Mouse (Mus musculus) neural tube, embryonic 15.5 days (tissue): ENCODE measurements at regions not wholly inside any gene's neighbourhood (a gene's known extent, or its start where the extent isn't known, plus 50 kb on each side); places are given as distances from the start of the nearest gene placed in this dataset.

Experiments used
- ATAC-seq: fragments of 200-750 bp; cut with Nextera tagmentation; 2 replicates; pipeline ENCODE4 v1.8.0; 2017; ENCODE audit warnings: mild to moderate bottlenecking, moderate TSS enrichment, moderate library complexity; ENCODE audit not compliant: low FRiP score
- H3K27ac ChIP-seq: fragments of 300-500 bp; sonication (generic); replicated peaks from 2 replicates; pipeline ENCODE4 v1.5.1; 2015; ENCODE audit warnings: mild to moderate bottlenecking, inconsistent platforms
- H3K27me3 ChIP-seq: fragments of 300-500 bp; sonication (generic); replicated peaks from 2 replicates; pipeline ENCODE4 v1.6.1; 2015; ENCODE audit warnings: inconsistent platforms
- H3K36me3 ChIP-seq: fragments of 300-500 bp; sonication (generic); 2 replicates; pipeline ENCODE4 v1.6.1; 2015; ENCODE audit warnings: inconsistent platforms
- H3K4me1 ChIP-seq: fragments of 300-500 bp; sonication (generic); 2 replicates; pipeline ENCODE4 v1.6.1; 2015; ENCODE audit warnings: inconsistent platforms
- H3K4me2 ChIP-seq: fragments of 300-500 bp; sonication (generic); 2 replicates; pipeline ENCODE4 v1.6.1; 2015; ENCODE audit warnings: inconsistent platforms, mild to moderate bottlenecking, moderate library complexity
- H3K4me3 ChIP-seq: fragments of 300-500 bp; sonication (generic); replicated peaks from 2 replicates; pipeline ENCODE4 v1.5.1; 2015; ENCODE audit warnings: mild to moderate bottlenecking, inconsistent platforms
- H3K9ac ChIP-seq: fragments of 300-500 bp; sonication (generic); replicated peaks from 2 replicates; pipeline ENCODE4 v1.6.1; 2015; ENCODE audit warnings: mild to moderate bottlenecking, inconsistent platforms
- H3K9me3 ChIP-seq: fragments of 300-500 bp; sonication (generic); replicated peaks from 2 replicates; pipeline ENCODE4 v1.6.1; 2016; ENCODE audit warnings: inconsistent platforms
- WGBS: fragments of 180-500 bp; shearing (Covaris S2); methylation state at CpG from one replicate; pipeline ENCODE4 v1.1.7; 2015; ENCODE audit warnings: mixed read lengths; 5-methylcytosine and 5-hydroxymethylcytosine counted together

- H3K4me2 ChIP-seq = no peak overlapping the region
- 77% methylated on average over 6 of the region's 6 CpGs for WGBS
- H3K4me3 ChIP-seq = no peak overlapping the region
- H3K9ac ChIP-seq = no peak overlapping the region
- H3K27me3 ChIP-seq = no peaks in the 10 kb centered on the region
- H3K9me3 ChIP-seq = no peaks in the 10 kb centered on the region
- H3K36me3 ChIP-seq = no peaks in the 10 kb centered on the region
- ATAC-seq = no peak
- H3K4me1 ChIP-seq = 0 out of 2 replicates have a peak, but pooled peaks cover 4% of the 10 kb centered on the region
- H3K27ac ChIP-seq = no peak overlapping the region
Observed at GRCm38 (mm10) chr17:79163983-79164382, 112.3 kb downstream of the Qpct start.

GRCm38 (mm10) chr17:79154138-79154537 lies 102.4 kb downstream of the Qpct start:
- no peak overlapping the region for H3K27ac ChIP-seq
- ATAC-seq = no peak
- no peaks in the 10 kb centered on the region for H3K36me3 ChIP-seq
- H3K4me1 ChIP-seq = no peaks in the 10 kb centered on the region
- H3K9me3 ChIP-seq = no peaks in the 10 kb centered on the region
- no peaks in the 10 kb centered on the region for H3K27me3 ChIP-seq
- WGBS = 87% methylated on average over 2 of the region's 2 CpGs
- no peak overlapping the region for H3K4me3 ChIP-seq
- H3K4me2 ChIP-seq = no peak overlapping the region
- no peak overlapping the region for H3K9ac ChIP-seq

GRCm38 (mm10) chr17:79152823-79153222 lies 101.1 kb downstream of the Qpct start:
- 82% methylated on average over 3 of the region's 3 CpGs for WGBS

GRCm38 (mm10) chr17:79147883-79148282 lies 96.2 kb downstream of the Qpct start:
- 85% methylated on average over 3 of the region's 3 CpGs for WGBS
- H3K4me3 ChIP-seq = no peak overlapping the region
- H3K27ac ChIP-seq = no peak overlapping the region
- no peaks in the 10 kb centered on the region for H3K4me1 ChIP-seq
- H3K9ac ChIP-seq = no peak overlapping the region
- H3K9me3 ChIP-seq = no peaks in the 10 kb centered on the region
- H3K4me2 ChIP-seq = no peak overlapping the region
- ATAC-seq = no peak
- no peaks in the 10 kb centered on the region for H3K27me3 ChIP-seq
- no peaks in the 10 kb centered on the region for H3K36me3 ChIP-seq

More at GRCm38 (mm10) chr17:79152823-79153222, 101.1 kb downstream of the Qpct start:
- no peaks in the 10 kb centered on the region for H3K4me1 ChIP-seq
- H3K4me3 ChIP-seq = no peak overlapping the region
- H3K36me3 ChIP-seq = no peaks in the 10 kb centered on the region
- no peak for ATAC-seq
- no peak overlapping the region for H3K4me2 ChIP-seq
- H3K9ac ChIP-seq = no peak overlapping the region
- H3K9me3 ChIP-seq = no peaks in the 10 kb centered on the region
- H3K27me3 ChIP-seq = no peaks in the 10 kb centered on the region
- no peak overlapping the region for H3K27ac ChIP-seq

- Histone ChIP-seq H3K4me2 (no peak overlapping the region), H3K36me3 (no peaks in the 10 kb centered on the region), H3K9ac (no peak overlapping the region), H3K9me3 (no peaks in the 10 kb centered on the region), H3K4me3 (no peak overlapping the region), H3K27me3 (no peaks in the 10 kb centered on the region), H3K4me1 (no peaks in the 10 kb centered on the region), H3K27ac (no peak overlapping the region)
- WGBS = 49% methylated on average over 2 of the region's 2 CpGs
- ATAC-seq = no peak
Observed at GRCm38 (mm10) chr17:79144913-79145625, 93.4 kb downstream of the Qpct start.

GRCm38 (mm10) chr17:79143031-79143430 lies 91.3 kb downstream of the Qpct start:
- Histone ChIP-seq H3K36me3 (no peaks in the 10 kb centered on the region), H3K4me2 (no peak overlapping the region), H3K27ac (no peak overlapping the region), H3K9me3 (no peaks in the 10 kb centered on the region), H3K4me1 (no peaks in the 10 kb centered on the region), H3K4me3 (no peak overlapping the region), H3K9ac (no peak overlapping the region), H3K27me3 (no peaks in the 10 kb centered on the region)
- WGBS = 33% methylated on average over 1 of the region's 1 CpGs
- ATAC-seq = no peak
